Mouse (Mus musculus) liver, adult 2 months (tissue): ENCODE data around the gene Fbxo4. TPM values are rescaled to one million over a fixed set of nuclear protein-coding genes. Genes with fewer than 3 reads are reported as not detected.

Experiments used
- DNase-seq: peaks from one replicate; pipeline ENCODE4 v3.0.0-alpha.2; 2011; ENCODE audit warnings: low read depth, low spot score; ENCODE audit errors: extremely low read depth
- H3K27ac ChIP-seq: fragments of 200-500 bp; replicated peaks from 2 replicates; pipeline ENCODE4 v1.5.1; 2012; ENCODE audit warnings: low read depth, mild to moderate bottlenecking, control low read depth, inconsistent platforms, low read length; ENCODE audit not compliant: insufficient read depth
- H3K27me3 ChIP-seq: fragments of 200-500 bp; 2 replicates; pipeline ENCODE4 v1.6.1; 2012; ENCODE audit warnings: mild to moderate bottlenecking, moderate library complexity, low read length, inconsistent platforms; ENCODE audit not compliant: control insufficient read depth, insufficient read depth
- H3K36me3 ChIP-seq: fragments of 200-500 bp; 2 replicates; pipeline ENCODE4 v1.6.1; 2012; ENCODE audit warnings: low read length, inconsistent platforms; ENCODE audit not compliant: control insufficient read depth, insufficient read depth
- H3K4me1 ChIP-seq: fragments of 200-500 bp; 2 replicates; pipeline ENCODE4 v1.6.1; 2011; ENCODE audit warnings: low read length; ENCODE audit not compliant: control insufficient read depth, insufficient read depth
- H3K4me3 ChIP-seq: fragments of 200-500 bp; 2 replicates; pipeline ENCODE4 v1.5.1; 2011; ENCODE audit warnings: low read depth, mild to moderate bottlenecking, control low read depth, low read length, moderate library complexity; ENCODE audit not compliant: insufficient read depth
- H3K79me2 ChIP-seq: fragments of 200-500 bp; 2 replicates; pipeline ENCODE4 v1.6.1; 2012; ENCODE audit warnings: inconsistent platforms, mild to moderate bottlenecking, low read length, moderate library complexity; ENCODE audit not compliant: control insufficient read depth, insufficient read depth
- H3K9ac ChIP-seq: fragments of 200-500 bp; 2 replicates; pipeline ENCODE4 v1.6.1; 2012; ENCODE audit warnings: low read depth, mild to moderate bottlenecking, control low read depth, inconsistent platforms, low read length
- CTCF ChIP-seq: fragments of 200-500 bp; IDR thresholded peaks from 2 replicates; pipeline ENCODE4 v1.5.1; 2011; ENCODE audit warnings: low read depth, low read length, control low read depth
- POLR2A ChIP-seq: fragments of 200-500 bp; IDR thresholded peaks from 2 replicates; pipeline ENCODE4 v1.6.1; 2011; ENCODE audit warnings: low read length, control low read depth; ENCODE audit not compliant: insufficient read depth; ENCODE audit errors: extremely low read depth
- WGBS: fragments of 180-500 bp; shearing (Covaris S2); methylation state at CpG from one replicate; pipeline ENCODE4 v1.1.7; 2018; 5-methylcytosine and 5-hydroxymethylcytosine counted together
- polyA plus RNA-seq: library from polyadenylated mRNA; depleted of rRNA; stranded (reverse); fragments of >200 nt; gene quantifications from 2 replicates; pipeline ENCODE4 v1.2.3, GENCODE M21; 2012
- total RNA-seq: library from RNA; depleted of rRNA; stranded (reverse); fragments of >200 nt; gene quantifications from 2 replicates; pipeline ENCODE4 v1.2.3, GENCODE M21; 2014

The Fbxo4 gene
- total and polyA plus RNA-seq, 2 experiments = 7.3 to 21.1 TPM

DNA sequence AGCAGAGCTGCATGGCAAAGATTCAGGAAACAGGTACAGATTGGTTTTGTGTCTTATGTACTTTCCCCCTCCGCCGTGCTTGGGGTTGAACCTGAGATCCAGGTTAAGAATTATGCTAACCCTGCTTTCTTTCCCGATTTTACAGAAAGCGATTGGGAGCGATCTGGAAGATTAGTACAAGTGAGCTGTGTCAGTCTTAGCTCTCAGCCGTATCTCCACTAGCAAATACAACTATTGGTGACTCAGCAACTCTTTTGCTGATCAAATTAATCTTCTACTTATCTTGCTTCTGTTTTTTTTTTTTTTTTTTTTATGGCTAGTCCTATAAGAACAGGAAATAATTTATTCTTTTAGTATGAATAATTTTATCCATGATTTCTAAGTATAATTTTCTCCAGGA lies 9.2 kb downstream of the Fbxo4 start:
- Histone ChIP-seq H3K27me3 (no peaks in the 10 kb centered on the region), H3K4me1 (no peaks in the 10 kb centered on the region), H3K79me2 (no peaks in the 10 kb centered on the region), H3K27ac (no peak overlapping the region), H3K9ac (no peak overlapping the region), H3K36me3 (peaks cover 31% of the 10 kb centered on the region), H3K4me3 (no peak overlapping the region)
- TF ChIP-seq POLR2A = no peak
- TF ChIP-seq CTCF = no peak
- no peak for DNase-seq
- WGBS = 95% methylated on average over 6 of the region's 6 CpGs

DNA sequence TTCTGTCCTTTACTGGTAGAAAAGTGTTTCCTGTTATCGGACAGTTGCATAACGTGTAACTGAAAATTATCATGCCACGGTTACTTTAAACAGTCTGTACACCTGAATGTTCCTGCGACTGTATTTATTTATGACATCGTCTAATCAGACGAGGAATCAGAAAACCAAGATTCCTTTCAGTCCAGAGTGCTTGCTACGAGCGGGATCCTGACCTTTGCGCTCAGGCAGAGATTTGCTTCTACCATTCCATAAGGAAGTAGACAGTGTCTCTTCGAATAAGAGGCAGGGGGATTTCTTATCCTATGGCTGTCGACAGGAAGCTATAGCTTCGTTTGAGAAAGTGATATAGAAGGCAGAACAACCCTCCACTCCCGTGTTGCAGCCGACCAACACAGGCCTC lies 9.6 kb downstream of the Fbxo4 start:
- TF ChIP-seq POLR2A = no peak
- no peak for TF ChIP-seq CTCF
- Histone ChIP-seq H3K36me3 (peaks cover 26% of the 10 kb centered on the region), H3K79me2 (no peaks in the 10 kb centered on the region), H3K27me3 (no peaks in the 10 kb centered on the region), H3K9ac (no peak overlapping the region), H3K4me3 (no peak overlapping the region), H3K4me1 (no peaks in the 10 kb centered on the region), H3K27ac (no peak overlapping the region)
- WGBS = 90% methylated on average over 14 of the region's 14 CpGs
- no peak for DNase-seq

DNA sequence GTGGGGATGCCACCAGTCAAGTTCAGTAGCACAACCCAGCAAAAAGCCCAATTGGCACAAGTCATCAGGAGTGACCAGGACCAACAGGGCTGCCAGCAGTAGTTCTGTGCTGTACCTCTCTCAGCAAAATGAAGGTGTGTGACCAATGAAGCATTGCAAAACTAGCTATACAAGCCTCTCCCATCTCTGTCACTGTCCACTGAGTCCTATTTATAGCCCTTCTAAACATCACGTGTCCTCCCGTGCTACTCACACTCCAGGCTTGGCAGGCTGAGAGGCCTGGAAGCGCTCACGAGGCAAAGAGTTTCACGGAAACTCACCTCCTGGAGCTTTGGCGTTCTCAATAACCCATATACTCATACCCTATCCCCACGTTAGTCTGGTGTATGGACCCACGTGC lies 17.1 kb downstream of the Fbxo4 start:
- Histone ChIP-seq H3K27ac (no peak overlapping the region), H3K4me1 (no peaks in the 10 kb centered on the region), H3K9ac (no peak overlapping the region), H3K79me2 (no peaks in the 10 kb centered on the region), H3K36me3 (peaks cover 4% of the 10 kb centered on the region), H3K27me3 (no peaks in the 10 kb centered on the region), H3K4me3 (no peak overlapping the region)
- TF ChIP-seq CTCF (no peak), POLR2A (no peak)
- WGBS = 75% methylated on average over 8 of the region's 8 CpGs
- DNase-seq = peak; percentile 17

DNA sequence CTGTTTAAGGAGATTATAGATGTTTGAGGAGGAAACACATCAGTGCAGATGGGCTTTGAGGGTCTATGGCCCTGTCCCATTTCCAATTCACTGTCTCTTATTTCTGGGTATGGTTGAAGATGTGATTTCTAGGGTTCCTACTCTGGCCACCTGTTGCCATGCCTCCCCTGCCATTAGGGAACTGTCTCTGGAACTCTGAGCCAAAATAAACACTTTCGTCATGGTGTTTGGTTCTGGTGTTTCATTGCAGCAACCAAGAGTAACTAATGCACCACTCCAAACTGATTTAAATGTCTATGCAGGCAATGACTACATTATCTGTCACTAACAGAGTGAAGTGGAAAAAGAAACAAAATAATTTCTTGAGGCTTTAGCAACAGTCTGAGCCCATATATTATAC lies 19.3 kb downstream of the Fbxo4 start:
- H3K4me1 ChIP-seq = no peaks in the 10 kb centered on the region
- 20% methylated on average over 1 of the region's 1 CpGs for WGBS
- no peak for TF ChIP-seq CTCF
- peak; percentile 53 for DNase-seq
- H3K27ac ChIP-seq = no peak overlapping the region
- H3K36me3 ChIP-seq = no peaks in the 10 kb centered on the region
- no peaks in the 10 kb centered on the region for H3K79me2 ChIP-seq
- no peak overlapping the region for H3K4me3 ChIP-seq
- H3K9ac ChIP-seq = no peak overlapping the region
- no peaks in the 10 kb centered on the region for H3K27me3 ChIP-seq

DNA sequence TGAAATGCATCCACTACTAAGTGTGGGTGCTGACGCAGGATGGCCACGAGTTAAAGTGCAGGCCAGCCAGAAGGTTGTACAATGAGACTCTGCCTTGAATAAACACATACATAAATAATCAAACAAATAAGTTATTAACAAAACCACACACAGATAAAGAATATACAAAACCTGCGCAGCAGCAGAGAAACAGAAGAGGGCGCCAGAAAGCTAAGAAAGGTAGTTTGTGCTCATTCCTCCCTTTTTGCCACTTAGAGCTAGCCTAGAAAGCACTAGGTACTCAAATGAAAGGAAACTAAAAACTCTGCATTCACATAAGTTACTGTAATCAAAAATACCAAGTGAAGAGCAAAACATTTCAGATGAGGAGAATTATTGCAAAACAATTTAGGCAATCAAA lies 21.4 kb downstream of the Fbxo4 start:
- TF ChIP-seq POLR2A (no peak), CTCF (peak; percentile 32; the same call in 1 of the 2 replicates)
- Histone ChIP-seq H3K4me3 (no peak overlapping the region), H3K9ac (no peak overlapping the region), H3K79me2 (no peaks in the 10 kb centered on the region), H3K27ac (no peak overlapping the region), H3K27me3 (no peaks in the 10 kb centered on the region), H3K4me1 (no peaks in the 10 kb centered on the region; the same call in 1 of the 2 replicates), H3K36me3 (no peaks in the 10 kb centered on the region)
- 30% methylated on average over 4 of the region's 4 CpGs for whole genome bisulfite sequencing
- DNase-seq = peak; percentile 37

DNA sequence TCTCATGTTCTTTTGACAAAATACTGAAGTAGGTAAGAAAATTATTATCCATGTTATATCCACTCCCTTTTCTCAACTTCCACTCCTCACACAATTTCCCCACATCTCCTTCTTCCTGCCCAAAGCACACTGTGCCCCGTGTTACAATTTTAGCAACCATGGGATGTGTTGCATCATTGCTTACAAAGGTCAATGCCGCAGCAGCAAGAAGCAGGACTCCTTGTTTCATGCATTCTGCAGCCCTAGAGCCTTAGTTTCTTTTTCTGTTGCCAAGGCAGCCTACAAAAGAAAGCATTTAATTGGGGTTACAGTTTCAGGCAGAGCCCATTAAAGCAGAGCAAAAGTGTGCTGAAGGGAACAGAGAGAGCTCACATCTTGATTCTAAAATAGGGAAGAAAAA lies 24.4 kb downstream of the Fbxo4 start:
- Histone ChIP-seq H3K4me1 (no peaks in the 10 kb centered on the region; the same call in 1 of the 2 replicates), H3K27me3 (no peaks in the 10 kb centered on the region), H3K4me3 (no peak overlapping the region), H3K27ac (no peak overlapping the region), H3K36me3 (no peaks in the 10 kb centered on the region), H3K79me2 (no peaks in the 10 kb centered on the region), H3K9ac (no peak overlapping the region)
- TF ChIP-seq CTCF = no peak
- no peak for TF ChIP-seq POLR2A
- WGBS = 12% methylated on average over 2 of the region's 2 CpGs
- DNase-seq = peak; percentile 79
